16 mouse cellular contexts compared by ENCODE assay signal in genomic region chr8:78028928-78029327, GRCm38 (mm10).
"Had no signal": no experiment of that assay in that cellular context is flagged by ENCODE, and none has a peak within 500 bp of the region (broad histone marks: within the 10 kb centered on the region; RNA-seq: fewer than 3 reads in every experiment).

No protein-coding gene starts in this region.

- H3K4me3 ChIP-seq: liver, embryonic 15.5 days; megakaryocyte, embryonic 14.5 days; midbrain, embryonic 13.5 days; midbrain, embryonic 15.5 days; neural tube, embryonic 12.5 days; stomach, embryonic 15.5 days had no signal

- DNase-seq: liver, postnatal 0 days; lung, embryonic 14.5 days; lung, postnatal 10 days; right cerebral cortex, postnatal 14 days; thymus, adult 2 months; thymus, postnatal 25 days; thymus, postnatal 4 days had no signal

- H3K4me2 ChIP-seq: liver, embryonic 15.5 days; lung, embryonic 14.5 days; midbrain, embryonic 11.5 days; midbrain, embryonic 13.5 days; midbrain, embryonic 15.5 days; neural tube, embryonic 12.5 days; stomach, embryonic 15.5 days had no signal

- ATAC-seq: liver, postnatal 0 days; midbrain, embryonic 13.5 days; midbrain, embryonic 15.5 days had no signal

- H3K4me1 ChIP-seq: liver, embryonic 15.5 days; megakaryocyte, embryonic 14.5 days; midbrain, embryonic 13.5 days; midbrain, embryonic 15.5 days; neural tube, embryonic 12.5 days had no signal

- H3K27ac ChIP-seq: liver, embryonic 15.5 days; macrophage; midbrain, embryonic 13.5 days; midbrain, embryonic 15.5 days; neural tube, embryonic 12.5 days; stomach, embryonic 15.5 days; stomach, postnatal 0 days had no signal

- H3K36me3 ChIP-seq: liver, embryonic 15.5 days; midbrain, embryonic 13.5 days; midbrain, embryonic 15.5 days; neural tube, embryonic 12.5 days; stomach, embryonic 15.5 days had no signal

- H3K27me3 ChIP-seq: liver, embryonic 15.5 days; megakaryocyte, embryonic 14.5 days; midbrain, embryonic 13.5 days; midbrain, embryonic 15.5 days; neural tube, embryonic 12.5 days; stomach, embryonic 15.5 days had no signal

- H3K9ac ChIP-seq: liver, embryonic 15.5 days; liver, postnatal 0 days; lung, embryonic 14.5 days; midbrain, embryonic 13.5 days; midbrain, embryonic 15.5 days; neural tube, embryonic 12.5 days; stomach, embryonic 15.5 days had no signal

- H3K9me3 ChIP-seq: liver, embryonic 15.5 days; megakaryocyte, embryonic 14.5 days; midbrain, embryonic 13.5 days; midbrain, embryonic 15.5 days; neural tube, embryonic 12.5 days; stomach, embryonic 15.5 days had no signal
